Mouse (Mus musculus) NIH3T3 (cell line): ENCODE results near the gene Paf1.
A peak's percentile ranks its signal among the peaks of the same experiment; 100 is the strongest.

Source experiments
- DNase-seq: peaks from one replicate; pipeline ENCODE4 v3.0.0-alpha.2; 2012; ENCODE audit warnings: low read depth

Paf1 gene

GRCm38 (mm10) chr7:28392429-28393271 lies at the start of gene Paf1, which contains the start of gene Med29:
TSS of gene Paf1 (plus strand) at chr7:28392951.
TSS of gene Med29 (minus strand) at chr7:28392708.
- peak; percentile 99 for DNase-seq

DNA sequence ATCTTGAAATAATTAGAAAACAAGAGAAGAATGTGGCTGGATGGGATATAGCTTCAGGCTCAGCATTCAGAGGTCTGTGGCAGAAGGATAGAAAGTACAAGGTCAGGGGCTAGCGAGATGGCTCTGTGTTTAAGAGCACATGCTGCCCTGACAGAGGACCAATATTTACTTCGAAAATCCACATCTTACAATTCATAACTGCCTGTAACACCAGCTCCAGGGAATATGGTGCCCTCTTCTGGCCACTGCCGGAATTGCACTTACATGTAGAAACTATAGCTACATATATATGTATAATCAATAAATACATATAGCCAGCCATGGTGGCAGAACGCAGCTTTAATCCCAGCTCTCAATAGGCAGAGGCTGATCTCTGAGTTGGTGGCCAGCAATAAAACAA lies 48.1 kb upstream of the Paf1 start:
- peak; percentile 90 for DNase-seq

GRCm38 (mm10) chr7:28347746-28348145 lies 45.0 kb upstream of the Paf1 start:
- peak; percentile 92 for DNase-seq

GRCm38 (mm10) chr7:28348601-28349000 lies 44.1 kb upstream of the Paf1 start:
- DNase-seq, result no peak

DNA sequence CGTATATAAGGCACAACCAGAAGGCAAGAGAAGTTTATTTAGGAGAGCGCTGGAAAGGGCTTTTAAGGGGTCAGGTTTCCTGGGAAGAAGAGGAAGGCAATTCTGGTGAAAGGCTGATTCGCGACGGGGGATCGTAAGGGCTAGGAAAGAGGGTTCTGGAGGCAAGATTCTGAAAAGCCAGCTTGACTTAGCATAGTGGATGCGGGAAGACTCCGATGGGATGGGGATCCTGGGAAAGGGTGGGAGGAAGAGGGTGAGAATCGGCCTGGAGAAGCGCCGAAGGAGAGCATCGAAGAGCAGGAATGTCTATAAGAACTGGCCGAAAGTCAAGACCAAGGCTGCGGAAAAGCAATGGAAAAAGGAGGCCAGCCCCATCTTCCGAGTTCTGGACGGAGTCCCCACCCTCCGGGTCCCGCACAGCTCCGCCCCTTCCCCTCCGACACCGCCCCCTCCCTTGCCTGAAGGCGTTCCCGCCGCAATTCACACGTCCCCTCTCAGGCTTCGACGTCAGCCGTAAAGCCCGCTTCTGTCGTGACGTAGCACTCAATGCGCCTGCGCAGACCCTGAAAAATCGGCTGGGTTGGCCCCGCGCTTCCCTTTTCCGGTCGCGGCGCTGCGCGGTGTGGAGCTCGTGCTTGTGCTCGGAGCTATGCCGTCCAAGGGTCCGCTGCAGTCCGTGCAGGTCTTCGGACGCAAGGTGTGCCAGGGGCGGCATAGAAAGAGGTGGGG lies 42.4 kb upstream of the Paf1 start, which contains the start of gene Rps16:
Gene Rps16 (plus strand): TSS at position 498 of the 729 bp plus-strand sequence.
- DNase-seq, result peak; percentile 99

DNA sequence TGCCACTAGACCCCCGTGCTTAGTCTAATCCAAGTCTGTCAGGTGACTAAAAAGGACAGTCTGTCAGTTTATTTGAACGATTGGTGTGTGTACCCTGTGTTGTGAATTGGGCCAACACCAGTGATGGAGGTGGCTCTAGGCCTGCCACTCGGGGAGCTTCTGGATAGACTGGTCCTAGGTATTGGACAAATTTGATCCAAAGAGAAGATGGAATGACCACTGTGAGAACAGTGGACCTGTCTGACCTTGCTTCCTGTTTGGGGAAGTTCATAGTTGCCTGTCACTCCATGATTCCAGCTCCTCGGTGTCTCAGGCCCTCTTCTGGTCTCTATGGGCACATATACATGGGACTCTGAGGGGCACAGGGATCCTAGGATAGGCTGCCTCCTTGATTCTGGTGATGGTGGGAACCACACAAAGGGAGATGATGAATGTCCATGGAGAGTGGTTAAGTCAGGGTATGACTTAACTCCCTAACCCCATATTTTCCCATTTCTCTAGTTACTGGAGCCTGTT lies 41.0 kb upstream of the Paf1 start:
- no peak for DNase-seq

DNA sequence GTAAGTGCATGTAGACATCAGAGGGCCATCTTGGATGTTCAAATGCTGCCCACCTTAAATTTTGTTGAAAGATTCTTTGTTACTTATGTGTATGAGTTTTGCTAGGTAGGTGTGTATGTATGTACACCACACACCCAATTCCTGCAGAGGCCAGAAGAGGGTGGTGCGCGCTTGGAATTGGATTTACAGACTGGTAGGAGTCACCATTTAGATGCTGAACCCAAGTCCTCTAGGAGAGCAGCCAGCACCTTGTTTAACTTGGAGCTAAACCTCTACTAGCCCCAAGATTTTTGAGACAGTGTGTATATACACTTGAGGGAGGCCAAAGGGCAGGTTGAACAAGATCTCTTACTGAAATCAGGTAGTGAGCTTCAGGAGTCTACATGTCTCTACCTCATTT lies 39.5 kb upstream of the Paf1 start:
- DNase-seq, result peak; percentile 54

DNA sequence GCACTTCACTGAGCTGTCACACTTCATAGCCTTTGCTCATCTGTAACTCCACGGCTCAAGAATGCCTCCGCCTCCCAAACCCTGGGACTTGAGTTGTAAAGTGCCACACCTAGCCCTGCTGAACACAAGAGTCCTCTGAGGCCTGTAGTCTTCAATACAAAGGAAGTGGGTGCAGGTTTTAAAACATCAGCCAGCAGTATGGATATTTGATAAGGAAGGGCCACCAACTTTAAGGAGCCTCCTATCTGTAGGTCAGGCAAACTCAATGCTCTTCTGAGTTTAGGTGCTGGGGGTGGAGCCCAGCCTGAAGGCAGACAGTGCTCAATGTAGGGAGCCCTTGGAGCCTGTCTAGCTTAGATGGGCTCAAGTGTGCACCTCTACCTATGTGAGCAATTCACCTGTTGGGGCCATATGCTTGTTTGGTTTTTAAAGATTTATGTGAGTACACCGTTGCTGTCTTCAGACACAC lies 38.6 kb upstream of the Paf1 start:
- no peak for DNase-seq

- DNase-seq, result no peak
Observed at GRCm38 (mm10) chr7:28354596-28354995, 38.2 kb upstream of the Paf1 start.

DNA sequence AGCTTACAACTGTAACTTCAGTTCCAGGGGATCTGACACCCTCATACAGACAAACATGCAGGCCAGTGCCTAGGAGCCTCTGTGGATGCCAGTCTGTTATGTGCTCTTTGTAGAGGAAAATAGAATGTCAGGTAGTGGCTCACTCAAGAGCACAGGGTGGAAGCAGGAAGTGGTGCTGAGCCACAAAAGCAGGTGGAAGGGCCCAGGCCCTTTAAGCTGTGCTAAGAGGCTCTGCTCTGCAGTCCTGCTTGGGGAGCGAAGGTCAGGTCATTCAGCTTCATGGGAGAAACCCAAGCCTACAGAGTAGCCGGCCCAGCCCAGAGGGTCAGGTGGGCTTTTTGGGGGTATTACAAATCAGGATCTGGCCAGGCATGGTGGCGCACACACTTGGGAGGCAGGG lies 37.5 kb upstream of the Paf1 start:
- DNase-seq, result no peak

GRCm38 (mm10) chr7:28356981-28357380 lies 35.8 kb upstream of the Paf1 start:
- DNase-seq, result peak; percentile 73

GRCm38 (mm10) chr7:28357984-28358383 lies 34.8 kb upstream of the Paf1 start:
- DNase-seq, result peak; percentile 60

- no peak for DNase-seq
Observed at GRCm38 (mm10) chr7:28358431-28358830, 34.3 kb upstream of the Paf1 start.

- no peak for DNase-seq
Observed at GRCm38 (mm10) chr7:28359854-28360253, 32.9 kb upstream of the Paf1 start.

DNA sequence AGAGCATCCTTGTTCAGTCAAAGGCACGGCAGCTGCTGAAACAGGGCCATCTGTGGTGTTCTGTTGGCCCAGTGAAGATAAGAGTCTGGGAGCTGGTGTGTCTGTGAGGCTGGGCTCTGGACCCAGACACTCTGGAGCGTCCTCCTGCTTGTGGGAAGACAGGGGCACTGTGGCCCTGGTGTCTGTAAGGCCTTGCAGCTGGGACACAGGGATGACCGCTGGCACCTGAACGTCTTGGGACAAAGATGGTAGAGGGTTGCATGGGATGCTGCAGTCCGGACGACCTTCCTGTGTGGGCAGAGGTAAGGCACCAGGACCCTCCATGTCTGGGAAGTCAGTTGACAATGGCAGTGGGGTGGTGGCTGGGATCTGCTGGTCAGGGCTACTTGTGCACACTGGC lies 32.5 kb upstream of the Paf1 start:
- DNase-seq, result no peak

DNA sequence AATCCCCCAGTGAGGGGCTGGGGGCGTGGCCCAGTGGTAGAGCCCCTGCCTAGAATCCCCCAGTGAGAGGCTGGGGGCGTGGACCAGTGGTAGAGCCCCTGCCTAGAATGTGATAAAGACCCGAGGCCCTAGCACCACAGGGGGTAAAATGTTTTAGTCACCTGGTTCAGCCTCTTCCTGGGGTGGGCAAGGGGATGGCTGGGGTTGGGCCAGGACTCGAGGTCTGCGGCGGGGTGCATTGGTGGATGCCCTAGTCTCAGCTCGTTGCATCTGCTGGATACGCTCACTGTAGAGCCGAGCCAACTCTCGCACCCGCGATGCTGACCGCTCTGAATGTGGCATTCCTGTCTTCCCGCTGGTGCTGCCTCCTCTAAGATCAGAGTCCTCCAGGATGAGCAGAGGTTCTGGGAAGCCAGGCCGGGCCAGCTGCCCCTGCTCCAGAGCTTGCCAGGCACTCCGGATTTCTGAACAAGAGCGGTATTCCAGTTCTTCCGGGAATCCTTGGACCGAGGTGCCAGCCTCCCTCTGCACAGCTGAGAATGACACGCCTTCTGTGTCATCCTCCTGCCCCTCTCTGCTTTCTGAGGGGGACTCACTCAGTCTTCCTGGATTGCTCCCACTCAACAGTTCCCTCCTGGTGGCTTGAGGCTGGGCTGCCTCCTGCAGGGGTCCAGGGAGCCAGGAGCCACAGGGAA lies 31.0 kb upstream of the Paf1 start:
- DNase-seq, result no peak

- DNase-seq, result no peak
Observed at GRCm38 (mm10) chr7:28362441-28363060, 30.2 kb upstream of the Paf1 start.

DNA sequence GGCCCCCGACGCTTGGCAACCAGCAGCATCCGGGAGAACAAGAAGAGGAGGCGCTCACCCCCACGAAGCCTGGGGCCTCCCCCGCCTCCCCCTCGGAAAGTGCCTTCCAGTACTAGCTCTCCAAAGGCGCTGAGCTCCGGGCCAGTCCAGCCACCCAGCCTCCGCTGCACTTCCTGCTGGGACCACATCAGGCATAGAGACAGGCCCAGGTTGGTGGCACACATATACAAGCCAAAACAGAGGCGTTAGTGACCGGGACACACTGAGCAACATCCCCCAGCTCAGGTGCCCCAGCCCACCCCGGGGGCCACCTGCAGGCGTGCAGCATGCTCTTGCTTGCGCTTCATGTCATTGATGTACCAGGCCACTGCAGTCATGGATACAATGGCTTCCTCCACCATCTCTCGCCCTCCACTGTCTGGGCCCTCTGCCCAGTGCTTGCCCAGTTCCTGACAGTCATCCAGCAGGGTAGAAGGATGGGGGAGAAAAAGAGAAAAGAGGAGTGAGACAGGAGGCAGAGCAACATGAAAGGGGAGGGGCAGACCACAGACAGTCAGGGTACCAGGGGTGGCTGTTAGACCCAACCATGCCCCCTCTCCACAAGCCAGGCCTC lies 25.0 kb upstream of the Paf1 start:
- no peak for DNase-seq

- DNase-seq, result no peak
Observed at GRCm38 (mm10) chr7:28368276-28368920, 24.4 kb upstream of the Paf1 start.

DNA sequence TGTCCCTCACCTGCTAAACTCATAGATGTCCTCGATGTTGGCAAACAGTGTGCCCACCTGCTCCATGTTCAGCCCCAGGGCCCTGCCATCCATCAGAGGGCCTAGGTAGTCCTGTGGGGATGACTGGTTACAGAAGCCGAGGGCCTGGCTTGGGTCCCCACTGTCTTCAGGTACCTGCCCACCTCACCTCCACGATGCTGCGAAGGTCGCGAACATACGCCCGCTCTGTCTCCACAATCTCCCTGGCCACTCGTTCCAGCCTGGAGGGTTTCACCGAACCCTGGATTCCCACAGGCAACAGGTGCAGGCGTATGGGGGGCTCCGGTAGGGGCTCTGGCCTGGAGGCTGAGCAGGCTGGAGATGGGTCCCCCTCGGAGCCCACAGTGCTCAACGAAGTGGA lies 22.7 kb upstream of the Paf1 start:
- no peak for DNase-seq
